Mouse (Mus musculus): Measurements from ENCODE around the gene Pfkp.

DNA sequence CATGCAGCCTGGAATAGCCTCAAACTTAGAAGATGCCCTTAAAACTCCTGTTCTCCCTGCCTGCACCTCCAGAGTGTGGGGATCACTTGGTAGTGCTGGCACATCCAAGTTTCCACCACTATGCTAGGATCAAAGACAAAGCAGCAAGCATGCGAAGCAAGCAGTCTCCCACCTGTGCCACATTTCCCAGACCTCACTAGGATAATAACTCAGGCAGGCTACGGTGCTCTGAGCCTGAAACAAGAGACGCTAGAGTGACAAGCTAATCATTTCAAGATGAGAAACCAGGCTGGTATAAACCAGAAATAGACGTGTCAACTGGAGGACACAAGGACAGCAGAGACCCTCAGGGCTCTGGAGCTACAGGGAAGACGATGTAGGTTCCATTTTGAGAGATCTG, 18.6 kb downstream of the Pfkp start:
- TF ChIP-seq HCFC1 (IDR thresholded peaks at IDR 0.05; ENCODE audit: borderline replicate concordance, insufficient read depth, low read length) (no peak), MAFK (IDR thresholded peaks at IDR 0.05; ENCODE audit: insufficient read depth, low read depth, low read length) (no peak), ZNF384 (IDR thresholded peaks at IDR 0.05; ENCODE audit: low read depth, low read length) (no peak), CHD2 (IDR thresholded peaks at IDR 0.05; ENCODE audit: low read depth, low read length) (no peak)
